Mouse (Mus musculus): Measurements from ENCODE around the gene Zfp800. TPM values are rescaled to one million over a fixed set of nuclear protein-coding genes. Genes with fewer than 3 reads are reported as not detected.
A peak's percentile ranks its signal among the peaks of the same experiment; 100 is the strongest.

Gene Zfp800
- total and polyA plus RNA-seq, 3 experiments, result 41.6 to 71.9 (median 43.2) TPM

GRCm38 (mm10) chr6:28385169-28385568 is 12.6 kb downstream of the Zfp800 start:
- Histone ChIP-seq H3K27me3 (ENCODE audit: control insufficient read depth in 1 of 2, insufficient read depth in 2 of 2, low read length in 2 of 2) (no peaks in the 10 kb centered on the region), H3K9me3 (replicated peaks; ENCODE audit: insufficient read depth, low read length) (no peaks in the 10 kb centered on the region)
- TF ChIP-seq CHD1 (IDR thresholded peaks at IDR 0.05; ENCODE audit: low read depth, low read length) (no peak), JUND (IDR thresholded peaks at IDR 0.05; ENCODE audit: low read depth, low read length) (no peak), SIN3A (IDR thresholded peaks at IDR 0.05; ENCODE audit: low read length) (no peak), MYC (IDR thresholded peaks at IDR 0.05; ENCODE audit: low read depth, low read length) (no peak), RAD21 (IDR thresholded peaks at IDR 0.05; ENCODE audit: low read depth, low read length) (no peak), ELF1 (IDR thresholded peaks at IDR 0.05; ENCODE audit: low read depth, low read length) (no peak), TAL1 (IDR thresholded peaks at IDR 0.05; ENCODE audit: low read length) (no peak), POLR2AphosphoS2 (IDR thresholded peaks at IDR 0.05; ENCODE audit: low read length) (no peak)

DNA sequence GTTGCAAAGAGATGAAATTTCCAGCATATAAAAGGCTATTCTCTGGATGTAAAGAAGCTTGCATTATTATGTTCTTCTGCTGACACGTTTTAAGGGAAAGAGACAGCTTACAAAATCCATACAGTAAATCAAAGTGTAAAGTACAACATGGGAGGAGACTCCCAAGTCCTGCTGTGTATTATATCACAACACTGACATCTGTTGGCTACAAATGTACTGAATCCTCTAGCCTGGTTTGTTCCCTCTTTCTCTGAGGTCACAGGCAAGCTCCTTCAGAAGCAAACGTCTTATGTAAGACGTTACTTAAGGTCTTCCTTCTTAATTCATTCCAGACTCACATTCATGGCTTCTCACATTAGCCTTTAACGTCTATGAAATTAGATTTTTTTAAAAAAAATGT is 15.8 kb downstream of the Zfp800 start:
- peak; percentile 31 for DNase-seq (ENCODE audit: low read depth, low spot score)
- H3K36me3 ChIP-seq (ENCODE audit: control insufficient read depth in 1 of 2, insufficient read depth in 2 of 2, low read length in 2 of 2), result no peaks in the 10 kb centered on the region
- TF ChIP-seq GABPA (IDR thresholded peaks at IDR 0.05; ENCODE audit: low read depth, low read length) (no peak), HCFC1 (IDR thresholded peaks at IDR 0.05; ENCODE audit: low read depth, low read length) (no peak), SMC3 (IDR thresholded peaks at IDR 0.05; ENCODE audit: low read depth, low read length) (peak; percentile 49; the same call in 1 of the 2 replicates), ZMIZ1 (IDR thresholded peaks at IDR 0.05; ENCODE audit: low read depth, low read length) (no peak), TCF12 (IDR thresholded peaks at IDR 0.05; ENCODE audit: low read depth, low read length) (no peak), TAL1 (IDR thresholded peaks at IDR 0.05; ENCODE audit: low read length) (no peak), MYC (IDR thresholded peaks at IDR 0.05; ENCODE audit: low read depth, low read length) (no peak), MAX (IDR thresholded peaks at IDR 0.05; ENCODE audit: low read length) (no peak), MEF2A (IDR thresholded peaks at IDR 0.05; ENCODE audit: extremely low read depth, insufficient replicate concordance, low read depth, low read length, poor library complexity, severe bottlenecking) (no peak), UBTF (IDR thresholded peaks at IDR 0.05; ENCODE audit: borderline replicate concordance, insufficient read depth, low read depth, low read length) (no peak), CTCF (IDR thresholded peaks at IDR 0.05 in 2 of 3, conservative IDR thresholded peaks at IDR 0.05 in 1 of 3; ENCODE audit: control insufficient read depth in 1 of 3, insufficient read depth in 1 of 3, low read depth in 2 of 3, low read length in 3 of 3, poor library complexity in 1 of 3, severe bottlenecking in 1 of 3) (peak in 1 of 3 experiments; percentile 43; a peak in 2 of 6 replicates), POLR2A (IDR thresholded peaks at IDR 0.05; ENCODE audit: control insufficient read depth in 1 of 2, insufficient read depth in 1 of 2, low read depth in 1 of 2, low read length in 2 of 2, poor library complexity in 1 of 2) (no peak), RAD21 (IDR thresholded peaks at IDR 0.05; ENCODE audit: low read depth, low read length) (peak; percentile 62), ELF1 (IDR thresholded peaks at IDR 0.05; ENCODE audit: low read depth, low read length) (no peak), ZC3H11A (IDR thresholded peaks at IDR 0.05; ENCODE audit: low read depth, low read length) (no peak; the same call in 1 of the 2 replicates), MYB (IDR thresholded peaks at IDR 0.05; ENCODE audit: low read depth, low read length) (no peak), MAFK (IDR thresholded peaks at IDR 0.05; ENCODE audit: borderline replicate concordance, low read depth, low read length) (no peak)

More at GRCm38 (mm10) chr6:28385169-28385568, 12.6 kb downstream of the Zfp800 start:
- H3K4me3 ChIP-seq (ENCODE audit: control insufficient read depth in 1 of 2, insufficient read depth in 1 of 2, low read depth in 2 of 2, low read length in 2 of 2), result no peak overlapping the region
- no peak overlapping the region for H3K27ac ChIP-seq (ENCODE audit: control insufficient read depth, low read depth, low read length)
- H3K4me1 ChIP-seq (ENCODE audit: control insufficient read depth in 1 of 2, insufficient read depth in 2 of 2, low read length in 2 of 2), result no peaks in the 10 kb centered on the region
- peak; percentile 7 for DNase-seq (ENCODE audit: low read depth, low spot score)
- H3K79me2 ChIP-seq (ENCODE audit: control insufficient read depth, insufficient read depth, low read length, poor library complexity), result no peaks in the 10 kb centered on the region
- no peak overlapping the region for H3K9ac ChIP-seq (ENCODE audit: control insufficient read depth, low read depth, low read length, poor library complexity, severe bottlenecking)
- no peaks in the 10 kb centered on the region for H3K36me3 ChIP-seq (ENCODE audit: control insufficient read depth in 1 of 2, insufficient read depth in 2 of 2, low read length in 2 of 2)

More for the DNA sequence above, 15.8 kb downstream of the Zfp800 start:
- Histone ChIP-seq H3K4me3 (ENCODE audit: control insufficient read depth in 1 of 2, insufficient read depth in 1 of 2, low read depth in 2 of 2, low read length in 2 of 2) (no peak overlapping the region), H3K79me2 (ENCODE audit: control insufficient read depth, insufficient read depth, low read length, poor library complexity) (no peaks in the 10 kb centered on the region), H3K9me3 (replicated peaks; ENCODE audit: insufficient read depth, low read length) (no peaks in the 10 kb centered on the region), H3K4me1 (ENCODE audit: control insufficient read depth in 1 of 2, insufficient read depth in 2 of 2, low read length in 2 of 2) (no peaks in the 10 kb centered on the region), H3K9ac (ENCODE audit: control insufficient read depth, low read depth, low read length, poor library complexity, severe bottlenecking) (no peak overlapping the region), H3K27me3 (ENCODE audit: control insufficient read depth in 1 of 2, insufficient read depth in 2 of 2, low read length in 2 of 2) (no peaks in the 10 kb centered on the region), H3K27ac (ENCODE audit: control insufficient read depth, low read depth, low read length) (no peak overlapping the region)

All from MEL (cell line).